Mouse (Mus musculus): ENCODE measurements at regions not wholly inside any gene's neighbourhood (a gene's known extent, or its start where the extent isn't known, plus 50 kb on each side); places are given as distances from the start of the nearest gene placed in this dataset.

GRCm38 (mm10) chr16:5545801-5546200 lies 290.0 kb upstream of the Eef2kmt start:
- TF ChIP-seq CTCF (IDR thresholded peaks at IDR 0.05; ENCODE audit: insufficient read depth, low read depth, low read length) (no peak), POLR2A (IDR thresholded peaks at IDR 0.05; ENCODE audit: insufficient read depth, low read depth, low read length) (no peak)
